13 mouse cellular contexts compared by ENCODE assay signal in genomic region chr8:66771111-66771510, GRCm38 (mm10).
"Had no signal": no experiment of that assay in that cellular context is flagged by ENCODE, and none has a peak within 500 bp of the region (broad histone marks: within the 10 kb centered on the region; RNA-seq: fewer than 3 reads in every experiment).

No protein-coding gene starts in this region.

- H3K4me2 ChIP-seq: limb, embryonic 13.5 days; stomach, embryonic 15.5 days had no signal

- H3K4me3 ChIP-seq: left cerebral cortex, adult 2 months; limb, embryonic 13.5 days; midbrain, embryonic 10.5 days; myocyte; stomach, embryonic 15.5 days had no signal

- H3K36me3 ChIP-seq: limb, embryonic 13.5 days; midbrain, embryonic 10.5 days; stomach, embryonic 15.5 days had no signal

- H3K27ac ChIP-seq: left cerebral cortex, adult 2 months; limb, embryonic 13.5 days; liver, embryonic 14.5 days; midbrain, embryonic 10.5 days; stomach, embryonic 15.5 days had no signal

- DNase-seq: kidney, postnatal 10 days; kidney, postnatal 4 days; lung, adult 18-20 months; lung, postnatal 36 days; midbrain, embryonic 14.5 days; thymus, adult 2 months; thymus, postnatal 25 days had no signal

- H3K4me1 ChIP-seq: midbrain, embryonic 10.5 days; stomach, embryonic 15.5 days had no signal

- H3K27me3 ChIP-seq: stomach, embryonic 15.5 days had no signal

- H3K9me3 ChIP-seq: limb, embryonic 13.5 days; midbrain, embryonic 10.5 days; stomach, embryonic 15.5 days had no signal

- H3K9ac ChIP-seq: limb, embryonic 13.5 days; liver, embryonic 14.5 days; stomach, embryonic 15.5 days had no signal
